Mouse (Mus musculus): ENCODE results near the gene Prlh.

Prlh gene

GRCm38 (mm10) chr1:90952808-90953207 lies at the start of gene Prlh:
Prlh (plus strand) TSS chr1:90953108.
- no peak for DNase-seq (ENCODE audit: inconsistent ontology term)

GRCm38 (mm10) chr1:90903211-90903945 lies 49.5 kb upstream of the Prlh start:
- no peak for DNase-seq (ENCODE audit: inconsistent ontology term)

GRCm38 (mm10) chr1:90903971-90904458 lies 48.9 kb upstream of the Prlh start:
- no peak for DNase-seq (ENCODE audit: inconsistent ontology term)

- no peak for DNase-seq (ENCODE audit: inconsistent ontology term)
These were observed 48.0 kb upstream of the Prlh start for GRCm38 (mm10) chr1:90904729-90905404.

- DNase-seq (ENCODE audit: inconsistent ontology term): no peak
These were observed 46.6 kb upstream of the Prlh start for GRCm38 (mm10) chr1:90906357-90906756.

GRCm38 (mm10) chr1:90909161-90909560 lies 43.7 kb upstream of the Prlh start:
- peak; percentile 43 for DNase-seq (ENCODE audit: inconsistent ontology term)

GRCm38 (mm10) chr1:90909631-90910152 lies 43.2 kb upstream of the Prlh start:
- peak; percentile 86 for DNase-seq (ENCODE audit: inconsistent ontology term)

- DNase-seq (ENCODE audit: inconsistent ontology term): no peak
These were observed 39.7 kb upstream of the Prlh start for GRCm38 (mm10) chr1:90913231-90913630.

GRCm38 (mm10) chr1:90914948-90915569 lies 37.8 kb upstream of the Prlh start, which contains the start of gene Mlph:
Mlph (plus strand) TSS chr1:90915085.
- peak; percentile 56 for DNase-seq (ENCODE audit: inconsistent ontology term)

GRCm38 (mm10) chr1:90917509-90917908 lies 35.4 kb upstream of the Prlh start:
- no peak for DNase-seq (ENCODE audit: inconsistent ontology term)

- no peak for DNase-seq (ENCODE audit: inconsistent ontology term)
These were observed 31.2 kb upstream of the Prlh start for GRCm38 (mm10) chr1:90921687-90922086.

GRCm38 (mm10) chr1:90926030-90926429 lies 26.9 kb upstream of the Prlh start:
- DNase-seq (ENCODE audit: inconsistent ontology term): no peak

GRCm38 (mm10) chr1:90927308-90927707 lies 25.6 kb upstream of the Prlh start:
- no peak for DNase-seq (ENCODE audit: inconsistent ontology term)

- no peak for DNase-seq (ENCODE audit: inconsistent ontology term)
These were observed 24.9 kb upstream of the Prlh start for GRCm38 (mm10) chr1:90927929-90928574.

- DNase-seq (ENCODE audit: inconsistent ontology term): peak; percentile 76
These were observed 24.4 kb upstream of the Prlh start for GRCm38 (mm10) chr1:90928575-90928934.

GRCm38 (mm10) chr1:90933001-90933400 lies 19.9 kb upstream of the Prlh start:
- DNase-seq (ENCODE audit: inconsistent ontology term): no peak

- DNase-seq (ENCODE audit: inconsistent ontology term): no peak
These were observed 15.9 kb upstream of the Prlh start for GRCm38 (mm10) chr1:90936990-90937389.

GRCm38 (mm10) chr1:90939980-90940379 lies 12.9 kb upstream of the Prlh start:
- DNase-seq (ENCODE audit: inconsistent ontology term): no peak

GRCm38 (mm10) chr1:90945171-90945570 lies 7.7 kb upstream of the Prlh start:
- no peak for DNase-seq (ENCODE audit: inconsistent ontology term)

GRCm38 (mm10) chr1:90947252-90947651 lies 5.7 kb upstream of the Prlh start:
- DNase-seq (ENCODE audit: inconsistent ontology term): no peak

GRCm38 (mm10) chr1:90949309-90949708 lies 3.6 kb upstream of the Prlh start:
- no peak for DNase-seq (ENCODE audit: inconsistent ontology term)

GRCm38 (mm10) chr1:90951670-90952069 lies 1.2 kb upstream of the Prlh start:
- DNase-seq (ENCODE audit: inconsistent ontology term): no peak
